Mouse (Mus musculus) liver, embryonic 12.5 days (tissue): Measurements from ENCODE around the gene Hipk3. TPM values are rescaled to one million over a fixed set of nuclear protein-coding genes. Genes with fewer than 3 reads are reported as not detected.

Source experiments
- ATAC-seq: fragments of 200-750 bp; cut with Nextera tagmentation; 2 replicates; pipeline ENCODE4 v1.8.0; 2017; ENCODE audit warnings: moderate number of reproducible peaks, mild to moderate bottlenecking, moderate library complexity
- H3K27ac ChIP-seq: fragments of 300-500 bp; sonication (generic); 2 replicates; pipeline ENCODE4 v1.5.1; 2016; ENCODE audit warnings: mild to moderate bottlenecking
- H3K27me3 ChIP-seq: fragments of 300-500 bp; sonication (generic); replicated peaks from 2 replicates; pipeline ENCODE4 v1.6.1; 2016; ENCODE audit warnings: mild to moderate bottlenecking, moderate library complexity
- H3K36me3 ChIP-seq: fragments of 300-500 bp; sonication (generic); 2 replicates; pipeline ENCODE4 v1.6.1; 2016; ENCODE audit warnings: mild to moderate bottlenecking, moderate library complexity
- H3K4me1 ChIP-seq: fragments of 300-500 bp; sonication (generic); 2 replicates; pipeline ENCODE4 v1.6.1; 2016
- H3K4me2 ChIP-seq: fragments of 300-500 bp; sonication (generic); 2 replicates; pipeline ENCODE4 v1.6.1; 2016; ENCODE audit warnings: mild to moderate bottlenecking, moderate library complexity
- H3K4me3 ChIP-seq: fragments of 300-500 bp; sonication (generic); 2 replicates; pipeline ENCODE4 v1.5.1; 2016; ENCODE audit warnings: mild to moderate bottlenecking, moderate library complexity
- H3K9ac ChIP-seq: fragments of 300-500 bp; sonication (generic); 2 replicates; pipeline ENCODE4 v1.6.1; 2016; ENCODE audit warnings: mild to moderate bottlenecking, moderate library complexity
- H3K9me3 ChIP-seq: fragments of 300-500 bp; sonication (generic); replicated peaks from 2 replicates; pipeline ENCODE4 v1.6.1; 2016; ENCODE audit warnings: mild to moderate bottlenecking, moderate library complexity
- WGBS: fragments of 180-500 bp; shearing (Covaris S2); methylation state at CpG from one replicate; pipeline ENCODE4 v1.1.7; 2016; ENCODE audit not compliant: insufficient replicate concordance; 5-methylcytosine and 5-hydroxymethylcytosine counted together
- polyA plus RNA-seq: library from polyadenylated mRNA; unstranded; fragments of >200 nt; fragmentation: Nextera tagmentation; extraction: Ambion mirVana; gene quantifications from 2 replicates; pipeline ENCODE4 v1.2.1, GENCODE M21; 2016

Hipk3 gene
- 14.0 and 15.1 TPM in 2 replicates for polyA plus RNA-seq

GRCm38 (mm10) chr2:104493951-104494800 lies at the start of gene Hipk3:
Hipk3 (minus strand) TSS chr2:104494446.
- WGBS: under 1% methylated on average over 75 of the region's 98 CpGs
- Histone ChIP-seq H3K27ac (peak within 1 kb of the TSS; percentile 97), H3K4me2 (peak within 1 kb of the TSS; percentile 91), H3K9ac (peak within 1 kb of the TSS; percentile 98), H3K36me3 (no peaks in the 10 kb centered on the region), H3K9me3 (no peaks in the 10 kb centered on the region), H3K4me3 (peak within 1 kb of the TSS; percentile 87), H3K27me3 (peaks cover 4% of the 10 kb centered on the region; the same call in 1 of the 2 replicates), H3K4me1 (peaks cover 44% of the 10 kb centered on the region)
- ATAC-seq: peak; percentile 87

GRCm38 (mm10) chr2:104540286-104540685 lies 46.0 kb upstream of the Hipk3 start:
- H3K4me2 ChIP-seq: no peak overlapping the region
- H3K4me1 ChIP-seq: no peaks in the 10 kb centered on the region
- H3K36me3 ChIP-seq: no peaks in the 10 kb centered on the region
- H3K9ac ChIP-seq: no peak overlapping the region
- WGBS: 48% methylated on average over 2 of the region's 2 CpGs
- H3K9me3 ChIP-seq: no peaks in the 10 kb centered on the region
- ATAC-seq: no peak
- no peaks in the 10 kb centered on the region for H3K27me3 ChIP-seq
- no peak overlapping the region for H3K27ac ChIP-seq
- no peak overlapping the region for H3K4me3 ChIP-seq

GRCm38 (mm10) chr2:104534751-104535150 lies 40.5 kb upstream of the Hipk3 start:
- ATAC-seq: no peak
- H3K36me3 ChIP-seq: no peaks in the 10 kb centered on the region

GRCm38 (mm10) chr2:104532548-104532947 lies 38.3 kb upstream of the Hipk3 start:
- H3K36me3 ChIP-seq: no peaks in the 10 kb centered on the region
- 68% methylated on average over 1 of the region's 1 CpGs for WGBS
- no peak overlapping the region for H3K9ac ChIP-seq
- H3K4me3 ChIP-seq: no peak overlapping the region
- no peak for ATAC-seq
- H3K4me2 ChIP-seq: no peak overlapping the region
- no peaks in the 10 kb centered on the region for H3K4me1 ChIP-seq
- H3K9me3 ChIP-seq: no peaks in the 10 kb centered on the region
- no peaks in the 10 kb centered on the region for H3K27me3 ChIP-seq
- H3K27ac ChIP-seq: no peak overlapping the region

More at GRCm38 (mm10) chr2:104534751-104535150, 40.5 kb upstream of the Hipk3 start:
- Histone ChIP-seq H3K4me1 (no peaks in the 10 kb centered on the region), H3K27me3 (no peaks in the 10 kb centered on the region), H3K4me2 (no peak overlapping the region), H3K9me3 (no peaks in the 10 kb centered on the region), H3K4me3 (no peak overlapping the region), H3K9ac (no peak overlapping the region), H3K27ac (no peak overlapping the region)
- WGBS: 80% methylated on average over 3 of the region's 3 CpGs

- no peak overlapping the region for H3K4me2 ChIP-seq
- H3K27me3 ChIP-seq: no peaks in the 10 kb centered on the region
- ATAC-seq: no peak
- 43% methylated on average over 3 of the region's 3 CpGs for WGBS
- H3K9me3 ChIP-seq: no peaks in the 10 kb centered on the region
- H3K4me3 ChIP-seq: no peak overlapping the region
- no peak overlapping the region for H3K27ac ChIP-seq
- no peaks in the 10 kb centered on the region for H3K4me1 ChIP-seq
- H3K36me3 ChIP-seq: no peaks in the 10 kb centered on the region
- no peak overlapping the region for H3K9ac ChIP-seq
Observed at GRCm38 (mm10) chr2:104526559-104526958, 32.3 kb upstream of the Hipk3 start.

GRCm38 (mm10) chr2:104525506-104525905 lies 31.3 kb upstream of the Hipk3 start:
- no peaks in the 10 kb centered on the region for H3K9me3 ChIP-seq
- H3K4me2 ChIP-seq: no peak overlapping the region
- H3K4me1 ChIP-seq: no peaks in the 10 kb centered on the region
- H3K27me3 ChIP-seq: no peaks in the 10 kb centered on the region
- H3K27ac ChIP-seq: no peak overlapping the region
- no peak for ATAC-seq
- WGBS: 11% methylated on average over 5 of the region's 5 CpGs
- H3K9ac ChIP-seq: no peak overlapping the region
- H3K4me3 ChIP-seq: no peak overlapping the region
- H3K36me3 ChIP-seq: no peaks in the 10 kb centered on the region

GRCm38 (mm10) chr2:104511622-104512021 lies 17.4 kb upstream of the Hipk3 start:
- H3K4me1 ChIP-seq: no peaks in the 10 kb centered on the region
- no peak overlapping the region for H3K27ac ChIP-seq
- ATAC-seq: no peak
- no peaks in the 10 kb centered on the region for H3K9me3 ChIP-seq
- no peaks in the 10 kb centered on the region for H3K27me3 ChIP-seq
- no peak overlapping the region for H3K4me2 ChIP-seq
- no peak overlapping the region for H3K9ac ChIP-seq
- WGBS: 62% methylated on average over 8 of the region's 8 CpGs
- H3K4me3 ChIP-seq: no peak overlapping the region
- no peaks in the 10 kb centered on the region for H3K36me3 ChIP-seq

- ATAC-seq: no peak
- Histone ChIP-seq H3K4me1 (peaks cover 9% of the 10 kb centered on the region; the same call in 1 of the 2 replicates), H3K27ac (no peak overlapping the region), H3K27me3 (no peaks in the 10 kb centered on the region), H3K4me3 (no peak overlapping the region), H3K4me2 (no peak overlapping the region), H3K9me3 (no peaks in the 10 kb centered on the region), H3K9ac (no peak overlapping the region), H3K36me3 (no peaks in the 10 kb centered on the region)
- WGBS: 52% methylated on average over 3 of the region's 3 CpGs
Observed at GRCm38 (mm10) chr2:104502388-104502787, 8.1 kb upstream of the Hipk3 start.

GRCm38 (mm10) chr2:104501091-104501490 lies 6.8 kb upstream of the Hipk3 start:
- WGBS: 76% methylated on average over 2 of the region's 2 CpGs
- H3K9me3 ChIP-seq: no peaks in the 10 kb centered on the region
- peaks cover under 1% of the 10 kb centered on the region; the same call in 1 of the 2 replicates for H3K27me3 ChIP-seq
- H3K36me3 ChIP-seq: no peaks in the 10 kb centered on the region
- H3K9ac ChIP-seq: no peak overlapping the region
- no peak overlapping the region for H3K4me2 ChIP-seq
- no peak for ATAC-seq
- H3K4me3 ChIP-seq: no peak overlapping the region
- H3K27ac ChIP-seq: no peak overlapping the region
- H3K4me1 ChIP-seq: peaks cover 11% of the 10 kb centered on the region; the same call in 1 of the 2 replicates

- peaks cover 26% of the 10 kb centered on the region for H3K4me1 ChIP-seq
- no peak overlapping the region for H3K9ac ChIP-seq
- 54% methylated on average over 4 of the region's 4 CpGs for WGBS
- no peaks in the 10 kb centered on the region for H3K9me3 ChIP-seq
- no peak for ATAC-seq
- no peaks in the 10 kb centered on the region for H3K36me3 ChIP-seq
- H3K4me3 ChIP-seq: no peak overlapping the region
- H3K4me2 ChIP-seq: no peak overlapping the region
- peaks cover 4% of the 10 kb centered on the region; the same call in 1 of the 2 replicates for H3K27me3 ChIP-seq
- H3K27ac ChIP-seq: no peak overlapping the region
Observed at GRCm38 (mm10) chr2:104497771-104498170, 3.5 kb upstream of the Hipk3 start.

GRCm38 (mm10) chr2:104497231-104497630 lies 3.0 kb upstream of the Hipk3 start:
- ATAC-seq: no peak
- Histone ChIP-seq H3K27ac (no peak overlapping the region), H3K4me2 (no peak overlapping the region), H3K9me3 (no peaks in the 10 kb centered on the region), H3K4me1 (peaks cover 26% of the 10 kb centered on the region), H3K36me3 (no peaks in the 10 kb centered on the region), H3K9ac (no peak overlapping the region), H3K27me3 (peaks cover 4% of the 10 kb centered on the region; the same call in 1 of the 2 replicates), H3K4me3 (no peak overlapping the region)
- 77% methylated on average over 2 of the region's 2 CpGs for WGBS

GRCm38 (mm10) chr2:104496206-104496605 lies 2.0 kb upstream of the Hipk3 start:
- Histone ChIP-seq H3K27ac (no peak overlapping the region), H3K4me2 (no peak overlapping the region), H3K4me3 (no peak overlapping the region), H3K9ac (no peak overlapping the region), H3K4me1 (peaks cover 31% of the 10 kb centered on the region), H3K36me3 (no peaks in the 10 kb centered on the region), H3K9me3 (no peaks in the 10 kb centered on the region), H3K27me3 (peaks cover 4% of the 10 kb centered on the region; the same call in 1 of the 2 replicates)
- WGBS: 53% methylated on average over 5 of the region's 5 CpGs
- no peak for ATAC-seq
